Mouse (Mus musculus) intestine, embryonic 14.5 days (tissue): Measurements from ENCODE around the gene Gm8281. TPM values are rescaled to one million over a fixed set of nuclear protein-coding genes. Genes with fewer than 3 reads are reported as not detected.
"Not testable (repeated sequence)": the region's sequence is repeated elsewhere in the genome, so short reads cannot be mapped to it uniquely, and the experiment has no call there.

Source experiments
- ATAC-seq: fragments of 200-750 bp; cut with Nextera tagmentation; replicated peaks from 2 replicates; pipeline ENCODE4 v1.8.0; 2017; ENCODE audit warnings: low read depth, moderate number of reproducible peaks, moderate TSS enrichment, moderate library complexity; ENCODE audit not compliant: low FRiP score, low TSS enrichment
- DNase-seq: peaks from one replicate; pipeline ENCODE4 v3.0.0-alpha.2; 2018; ENCODE audit warnings: low spot score
- H3K27ac ChIP-seq: fragments of 300-500 bp; sonication (generic); 2 replicates; pipeline ENCODE4 v1.5.1; 2014; ENCODE audit warnings: low read depth, mild to moderate bottlenecking, control low read depth
- H3K27me3 ChIP-seq: fragments of 300-500 bp; sonication (generic); replicated peaks from 2 replicates; pipeline ENCODE4 v1.6.1; 2014; ENCODE audit warnings: low read length, control low read depth; ENCODE audit not compliant: control insufficient read depth, insufficient read depth
- H3K36me3 ChIP-seq: fragments of 300-500 bp; sonication (generic); 2 replicates; pipeline ENCODE4 v1.6.1; 2014; ENCODE audit warnings: low read length, control low read depth; ENCODE audit not compliant: control insufficient read depth, insufficient read depth
- H3K4me1 ChIP-seq: fragments of 300-500 bp; sonication (generic); replicated peaks from 2 replicates; pipeline ENCODE4 v1.6.1; 2014; ENCODE audit warnings: low read length, control low read depth, mixed read lengths; ENCODE audit not compliant: control insufficient read depth, insufficient read depth
- H3K4me2 ChIP-seq: fragments of 300-500 bp; sonication (generic); 2 replicates; pipeline ENCODE4 v1.6.1; 2014; ENCODE audit warnings: low read length
- H3K4me3 ChIP-seq: fragments of 300-500 bp; sonication (generic); 2 replicates; pipeline ENCODE4 v1.5.1; 2014; ENCODE audit warnings: low read depth, low read length, control low read depth, mixed read lengths
- H3K9ac ChIP-seq: fragments of 300-500 bp; sonication (generic); 2 replicates; pipeline ENCODE4 v1.6.1; 2014; ENCODE audit warnings: mild to moderate bottlenecking, low read length
- H3K9me3 ChIP-seq: fragments of 300-500 bp; sonication (generic); 2 replicates; pipeline ENCODE4 v1.6.1; 2016; ENCODE audit warnings: low read length, control low read depth; ENCODE audit not compliant: control insufficient read depth
- WGBS: fragments of 180-500 bp; shearing (Covaris S2); extraction: QIAGEN DNeasy Blood & Tissue Kit; methylation state at CpG from one replicate; pipeline ENCODE4 v1.1.7; 2014; 5-methylcytosine and 5-hydroxymethylcytosine counted together
- polyA plus RNA-seq: library from polyadenylated mRNA; unstranded; fragments of >200 nt; fragmentation: Nextera tagmentation; extraction: Ambion mirVana; gene quantifications from 2 replicates; pipeline ENCODE4 v1.2.1, GENCODE M21; 2014

Gm8281 gene
- 1.3 and 1.5 TPM in 2 replicates for polyA plus RNA-seq

GRCm38 (mm10) chr14:5070611-5071490 lies at the start of gene Gm8281:
Gene Gm8281 (plus strand): TSS chr14:5071040.
- not testable (repeated sequence) for H3K9ac ChIP-seq, H3K36me3 ChIP-seq, H3K9me3 ChIP-seq, H3K27ac ChIP-seq, ATAC-seq, H3K4me1 ChIP-seq, H3K27me3 ChIP-seq
- 2% methylated on average over 20 of the region's 63 CpGs for WGBS
- peak; percentile 62 for DNase-seq
- Histone ChIP-seq H3K4me2 (peak within 1 kb of the TSS; percentile 48), H3K4me3 (peak within 1 kb of the TSS; percentile 31)

- ATAC-seq, H3K4me2 ChIP-seq, H3K9me3 ChIP-seq, H3K4me1 ChIP-seq, H3K4me3 ChIP-seq, DNase-seq, H3K9ac ChIP-seq, H3K36me3 ChIP-seq, H3K27me3 ChIP-seq, H3K27ac ChIP-seq: not testable (repeated sequence)
- WGBS: no CpG with 5 or more reads among the region's 3 CpGs
Observed at GRCm38 (mm10) chr14:5050329-5050728, 20.5 kb upstream of the Gm8281 start, which contains the start of gene 4930555G01Rik. Gene 4930555G01Rik (plus strand): TSS chr14:5050629.

GRCm38 (mm10) chr14:5131219-5131618 lies 60.4 kb downstream of the Gm8281 start, which contains the start of gene Gm8279:
Gene Gm8279 (plus strand): TSS chr14:5131519.
- not testable (repeated sequence) for H3K36me3 ChIP-seq, ATAC-seq, H3K27ac ChIP-seq, DNase-seq, H3K9ac ChIP-seq, H3K4me2 ChIP-seq, H3K4me3 ChIP-seq, H3K27me3 ChIP-seq, H3K4me1 ChIP-seq, H3K9me3 ChIP-seq
- WGBS: 75% methylated on average over 1 of the region's 2 CpGs

Other genes starting within 250 kb of the Gm8281 start
- not detected in 2 replicates for gene Gm3269, start 232.9 kb upstream of the Gm8281 start, polyA plus RNA-seq
- gene Gm3264, start 215.5 kb upstream of the Gm8281 start, polyA plus RNA-seq: 0.64 and 0.89 TPM in 2 replicates
- gene Gm3278, start 178.6 kb upstream of the Gm8281 start, polyA plus RNA-seq: not detected in 2 replicates
- gene Gm8297, start 87.1 kb upstream of the Gm8281 start, polyA plus RNA-seq: not detected in 2 replicates
- gene Gm3298, start 55.1 kb upstream of the Gm8281 start, polyA plus RNA-seq: not detected in 2 replicates
- gene 4930555G01Rik, start 20.4 kb upstream of the Gm8281 start, polyA plus RNA-seq: not detected in 2 replicates
- not detected in 2 replicates for gene Gm8279, start 60.5 kb downstream of the Gm8281 start, polyA plus RNA-seq
- not detected in 2 replicates for gene Gm3317, start 93.5 kb downstream of the Gm8281 start, polyA plus RNA-seq
- gene Gm8271, start 114.8 kb downstream of the Gm8281 start, polyA plus RNA-seq: not detected in 2 replicates
- not detected in 2 replicates for gene Gm3526, start 189.5 kb downstream of the Gm8281 start, polyA plus RNA-seq